In the genomic region with DNA sequence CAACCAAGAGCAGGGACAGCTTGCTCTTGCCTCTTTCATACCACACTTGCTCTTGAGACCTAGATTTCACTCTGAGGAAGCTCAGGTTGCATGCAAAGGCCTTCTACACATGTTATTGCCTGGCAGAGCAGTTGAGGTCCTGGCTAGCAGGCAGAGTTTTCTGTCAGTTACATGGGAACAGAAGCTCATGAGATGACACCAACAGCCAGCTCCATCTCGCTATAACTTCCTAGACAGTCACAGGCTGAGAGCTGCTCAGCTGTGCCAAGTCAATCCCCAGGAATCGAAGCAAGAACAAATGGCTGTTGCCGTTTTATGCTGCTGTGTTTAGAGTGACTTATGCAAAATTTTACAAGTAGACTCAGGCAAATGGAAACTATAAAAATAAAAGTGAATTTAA, we compare ENCODE assay signal across 26 mouse cellular contexts.
"Had no signal": no experiment of that assay in that cellular context is flagged by ENCODE, and none has a peak within 500 bp of the region (broad histone marks: within the 10 kb centered on the region; RNA-seq: fewer than 3 reads in every experiment).

No protein-coding gene starts in this region.

- H3K9ac ChIP-seq: heart, embryonic 13.5 days; heart, embryonic 15.5 days; hindbrain, embryonic 13.5 days; hindbrain, embryonic 15.5 days; kidney, embryonic 15.5 days; limb, embryonic 13.5 days; limb, embryonic 15.5 days; liver, embryonic 12.5 days; liver, embryonic 14.5 days had no signal

- H3K27ac ChIP-seq: gastrocnemius, adult 2 months; heart, embryonic 13.5 days; heart, embryonic 15.5 days; hindbrain, embryonic 13.5 days; hindbrain, embryonic 15.5 days; hindbrain, postnatal 0 days; kidney, embryonic 15.5 days; kidney, postnatal 0 days; limb, embryonic 13.5 days; limb, embryonic 15.5 days; liver, embryonic 12.5 days; liver, embryonic 14.5 days had no signal

- H3K4me2 ChIP-seq: heart, embryonic 11.5 days; heart, embryonic 13.5 days; heart, embryonic 15.5 days; hindbrain, embryonic 13.5 days; hindbrain, embryonic 15.5 days; kidney, embryonic 15.5 days; limb, embryonic 13.5 days; limb, embryonic 15.5 days; liver, embryonic 12.5 days had no signal

- H3K27me3 ChIP-seq: heart, embryonic 13.5 days; heart, embryonic 15.5 days; hindbrain, embryonic 13.5 days; hindbrain, embryonic 15.5 days; kidney, embryonic 15.5 days; limb, embryonic 13.5 days; limb, embryonic 15.5 days; liver, embryonic 12.5 days had no signal

- ATAC-seq: hindbrain, postnatal 0 days; intestine, embryonic 16.5 days; liver, embryonic 12.5 days had no signal

- H3K4me1 ChIP-seq: heart, embryonic 15.5 days; hindbrain, embryonic 13.5 days; hindbrain, embryonic 15.5 days; kidney, embryonic 15.5 days; limb, embryonic 13.5 days; limb, embryonic 15.5 days; liver, embryonic 12.5 days had no signal

- H3K4me3 ChIP-seq: gastrocnemius, adult 2 months; heart, embryonic 13.5 days; heart, embryonic 15.5 days; hindbrain, embryonic 13.5 days; hindbrain, embryonic 15.5 days; kidney, embryonic 15.5 days; limb, embryonic 13.5 days; limb, embryonic 15.5 days; liver, embryonic 12.5 days had no signal

- DNase-seq: gastrocnemius, adult 2 months; gastrocnemius, postnatal 14 days; gastrocnemius, postnatal 36 days; heart, postnatal 14 days; heart, postnatal 36 days; kidney, adult 11 months; kidney, adult 2 months; kidney, adult 9 months; kidney, postnatal 14 days; kidney, postnatal 36 days; layer of hippocampus, adult 9-11 months; layer of hippocampus, postnatal 36 days; lung, adult 18-20 months had no signal

- H3K9me3 ChIP-seq: heart, embryonic 13.5 days; heart, embryonic 15.5 days; hindbrain, embryonic 13.5 days; hindbrain, embryonic 15.5 days; kidney, embryonic 15.5 days; limb, embryonic 13.5 days; limb, embryonic 15.5 days; liver, embryonic 12.5 days had no signal

- H3K36me3 ChIP-seq: heart, embryonic 13.5 days; heart, embryonic 15.5 days; hindbrain, embryonic 13.5 days; hindbrain, embryonic 15.5 days; kidney, embryonic 15.5 days; limb, embryonic 13.5 days; limb, embryonic 15.5 days; liver, embryonic 12.5 days had no signal
